Mouse (Mus musculus) cerebellum, adult 2 months (tissue): Measurements from ENCODE around the gene Fut2.

Source experiments
- CTCF ChIP-seq: fragments of 200-500 bp; IDR thresholded peaks from 2 replicates; pipeline ENCODE4 v1.5.1; 2011; ENCODE audit warnings: low read depth, mild to moderate bottlenecking, control low read depth, low read length, moderate library complexity, borderline replicate concordance; ENCODE audit not compliant: insufficient read depth
- POLR2A ChIP-seq: fragments of 200-500 bp; IDR thresholded peaks from 2 replicates; pipeline ENCODE4 v1.6.1; 2011; ENCODE audit warnings: low read length, control low read depth, borderline replicate concordance; ENCODE audit not compliant: insufficient read depth

- TF ChIP-seq CTCF (no peak), POLR2A (no peak)
Observed at GRCm38 (mm10) chr7:45645591-45645971, 20.6 kb downstream of the Fut2 start.
